Mouse (Mus musculus) embryonic facial prominence, embryonic 14.5 days (tissue): Measurements from ENCODE around the gene Map7. TPM values are rescaled to one million over a fixed set of nuclear protein-coding genes. Genes with fewer than 3 reads are reported as not detected.

Experiments
- ATAC-seq: fragments of 200-750 bp; cut with Nextera tagmentation; 2 replicates; pipeline ENCODE4 v1.8.0; 2017; ENCODE audit warnings: low read depth, moderate number of reproducible peaks, moderate TSS enrichment
- DNase-seq: peaks from one replicate; pipeline ENCODE4 v3.0.0-alpha.2; 2015; ENCODE audit warnings: low spot score
- H3K27ac ChIP-seq: fragments of 300-500 bp; sonication (generic); replicated peaks from 2 replicates; pipeline ENCODE4 v1.5.1; 2014; ENCODE audit warnings: low read depth, mild to moderate bottlenecking, low read length, moderate library complexity
- H3K27me3 ChIP-seq: fragments of 300-500 bp; sonication (generic); replicated peaks from 2 replicates; pipeline ENCODE4 v1.6.1; 2014; ENCODE audit warnings: low read length; ENCODE audit not compliant: control insufficient read depth, insufficient read depth
- H3K36me3 ChIP-seq: fragments of 300-500 bp; sonication (generic); 2 replicates; pipeline ENCODE4 v1.6.1; 2014; ENCODE audit warnings: low read length, mixed read lengths; ENCODE audit not compliant: control insufficient read depth, insufficient read depth
- H3K4me1 ChIP-seq: fragments of 300-500 bp; sonication (generic); 2 replicates; pipeline ENCODE4 v1.6.1; 2014; ENCODE audit warnings: antibody characterized with exemption, low read length; ENCODE audit not compliant: control insufficient read depth, insufficient read depth
- H3K4me2 ChIP-seq: fragments of 300-500 bp; sonication (generic); 2 replicates; pipeline ENCODE4 v1.6.1; 2014; ENCODE audit warnings: low read depth, mild to moderate bottlenecking, low read length, moderate library complexity, mixed read lengths
- H3K4me3 ChIP-seq: fragments of 300-500 bp; sonication (generic); 2 replicates; pipeline ENCODE4 v1.5.1; 2014; ENCODE audit warnings: low read depth, mild to moderate bottlenecking, low read length
- H3K9ac ChIP-seq: fragments of 300-500 bp; sonication (generic); 2 replicates; pipeline ENCODE4 v1.6.1; 2014; ENCODE audit warnings: low read depth, mild to moderate bottlenecking, low read length, moderate library complexity, mixed read lengths
- H3K9me3 ChIP-seq: fragments of 300-500 bp; sonication (generic); 2 replicates; pipeline ENCODE4 v1.6.1; 2016; ENCODE audit warnings: low read length; ENCODE audit not compliant: control insufficient read depth
- WGBS: fragments of 180-500 bp; shearing (Covaris S2); extraction: QIAGEN DNeasy Blood & Tissue Kit; methylation state at CpG from one replicate; pipeline ENCODE4 v1.1.7; 2014; 5-methylcytosine and 5-hydroxymethylcytosine counted together
- polyA plus RNA-seq: library from polyadenylated mRNA; unstranded; fragments of >200 nt; fragmentation: Nextera tagmentation; extraction: Ambion mirVana; gene quantifications from 2 replicates; pipeline ENCODE4 v1.2.1, GENCODE M21; 2014

Map7 gene
- polyA plus RNA-seq, result 10.0 and 10.2 TPM in 2 replicates

DNA sequence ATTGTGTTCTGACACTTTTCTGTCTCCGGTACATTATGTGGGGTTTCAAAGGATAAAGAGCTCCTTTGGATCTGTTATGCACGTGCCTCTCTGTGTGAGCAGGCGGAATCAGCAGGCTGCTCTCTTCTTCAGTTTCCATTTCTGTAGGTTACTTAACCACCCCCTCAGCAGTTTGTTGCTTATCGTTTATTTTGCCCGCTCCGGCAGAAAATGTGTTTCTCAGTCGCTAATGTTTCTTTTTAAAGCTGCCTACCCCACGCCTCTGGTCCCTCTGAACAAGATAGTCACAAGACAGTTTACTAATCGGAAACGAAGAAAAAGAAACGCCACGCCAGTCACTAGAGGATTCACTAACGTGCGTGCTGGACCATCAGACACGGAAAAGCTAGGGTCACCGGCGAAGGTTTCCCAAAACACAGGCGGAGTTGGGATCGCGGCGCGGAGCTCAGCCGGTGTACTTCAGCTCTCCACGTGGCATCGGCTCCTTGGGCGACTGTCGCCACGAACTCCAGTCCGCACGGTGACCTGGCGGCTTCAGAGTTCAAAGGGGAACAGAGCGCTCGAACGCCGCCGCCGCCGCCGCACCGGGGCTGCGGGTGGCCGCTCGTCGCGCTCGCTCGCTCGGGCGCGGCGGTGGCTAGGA lies at the start of gene Map7:
TSS of gene Map7 (plus strand) at position 342 of the 643 bp plus-strand sequence.
- 0 out of 2 replicates have a peak, but pooled peaks have one; percentile 5 for ATAC-seq
- DNase-seq, result peak; percentile 22
- WGBS, result 6% methylated on average over 31 of the region's 51 CpGs

DNA sequence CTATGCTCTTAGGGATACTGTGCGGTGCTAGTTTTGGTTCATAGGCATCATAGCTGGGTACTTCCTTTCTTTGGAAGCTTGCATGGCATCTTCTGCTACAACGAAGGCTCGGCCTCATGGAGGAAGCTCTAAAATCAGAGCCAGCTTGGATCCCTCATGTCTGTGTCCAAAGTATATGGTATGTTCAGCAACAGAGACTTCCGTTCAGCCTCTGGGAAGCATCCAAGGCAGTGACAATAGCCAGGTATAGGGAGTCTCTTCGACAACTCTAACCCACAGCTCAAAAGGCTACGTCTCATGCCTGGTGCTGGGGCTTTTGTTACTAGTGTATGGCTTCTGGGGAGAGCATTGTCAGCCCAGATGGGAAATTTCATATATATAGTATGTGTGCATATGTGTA lies 46.8 kb upstream of the Map7 start:
- Histone ChIP-seq H3K27me3 (no peaks in the 10 kb centered on the region), H3K4me1 (no peaks in the 10 kb centered on the region), H3K9ac (no peak overlapping the region), H3K27ac (no peak overlapping the region), H3K4me2 (no peak overlapping the region), H3K4me3 (no peak overlapping the region), H3K36me3 (0 out of 2 replicates have a peak, but pooled peaks cover 4% of the 10 kb centered on the region), H3K9me3 (no peaks in the 10 kb centered on the region)
- ATAC-seq, result no peak
- 90% methylated on average over 6 of the region's 6 CpGs for WGBS
- DNase-seq, result no peak

More for the DNA sequence above, at the start of gene Map7:
- peak within 1 kb of the TSS; percentile 96 for H3K4me2 ChIP-seq
- peak within 1 kb of the TSS; percentile 52 for H3K27ac ChIP-seq
- peaks cover 45% of the 10 kb centered on the region for H3K27me3 ChIP-seq
- no peaks in the 10 kb centered on the region for H3K36me3 ChIP-seq
- H3K4me3 ChIP-seq, result peak within 1 kb of the TSS; percentile 83
- 0 out of 2 replicates have a peak, but pooled peaks cover 3% of the 10 kb centered on the region for H3K4me1 ChIP-seq
- H3K9me3 ChIP-seq, result no peaks in the 10 kb centered on the region
- peak within 1 kb of the TSS; percentile 74 for H3K9ac ChIP-seq

DNA sequence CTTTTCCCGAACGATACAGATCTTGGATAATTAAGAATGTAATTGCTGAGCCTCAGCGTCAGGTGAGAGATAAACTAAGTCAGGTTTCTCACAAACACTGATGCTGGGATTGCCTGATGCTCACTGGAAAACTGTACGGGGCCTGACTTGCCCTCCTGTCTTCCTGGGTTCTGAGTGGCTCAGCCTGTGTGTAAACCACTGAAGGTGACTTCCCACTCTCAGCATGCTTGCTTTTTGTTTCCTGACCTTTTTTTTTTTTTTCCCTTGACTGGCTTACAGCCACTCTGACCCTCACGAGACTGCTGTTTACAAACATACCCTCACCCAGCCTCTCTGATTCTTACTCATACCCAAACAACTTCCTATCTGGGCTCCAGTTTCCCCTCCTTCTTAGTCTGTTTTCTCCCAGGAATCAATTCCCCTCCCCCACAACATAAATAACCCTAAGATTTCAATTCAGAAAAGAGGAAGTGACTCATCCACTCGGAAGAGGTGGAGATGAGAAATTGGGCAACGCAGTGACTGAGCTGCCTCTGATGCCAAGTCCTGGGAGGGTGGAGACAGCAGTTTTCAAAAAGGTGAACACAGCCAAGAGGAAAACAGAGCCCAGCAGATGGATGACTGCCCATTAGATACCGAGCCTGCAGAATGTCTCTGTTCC lies 43.9 kb upstream of the Map7 start:
- Histone ChIP-seq H3K4me1 (no peaks in the 10 kb centered on the region), H3K4me2 (no peak overlapping the region), H3K9me3 (no peaks in the 10 kb centered on the region), H3K9ac (no peak overlapping the region), H3K4me3 (no peak overlapping the region), H3K36me3 (0 out of 2 replicates have a peak, but pooled peaks cover 4% of the 10 kb centered on the region), H3K27ac (no peak overlapping the region), H3K27me3 (no peaks in the 10 kb centered on the region)
- ATAC-seq, result no peak
- DNase-seq, result peak; percentile 57
- WGBS, result 62% methylated on average over 8 of the region's 8 CpGs

DNA sequence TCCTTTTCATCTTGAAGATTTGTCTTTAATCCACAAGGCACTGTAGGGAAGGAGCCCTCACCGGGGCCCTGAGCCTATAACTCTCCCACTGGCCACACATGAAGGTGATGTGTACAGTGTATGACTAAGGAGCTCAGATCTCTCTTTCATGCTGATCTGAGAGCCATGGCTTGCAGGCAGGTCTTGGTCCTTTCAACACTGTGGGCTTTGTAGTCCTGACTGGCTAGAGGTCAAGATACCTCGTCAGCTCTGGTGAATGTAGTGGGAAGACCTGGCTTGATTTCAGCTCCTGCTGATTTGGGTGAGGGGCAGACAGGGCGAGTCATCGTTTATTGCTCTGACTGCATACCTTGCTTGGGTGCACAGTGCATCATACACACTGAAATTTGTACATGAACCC lies 42.7 kb upstream of the Map7 start:
- no peak for ATAC-seq
- H3K27me3 ChIP-seq, result no peaks in the 10 kb centered on the region
- WGBS, result 76% methylated on average over 4 of the region's 4 CpGs
- no peak overlapping the region for H3K27ac ChIP-seq
- no peak for DNase-seq
- H3K4me2 ChIP-seq, result no peak overlapping the region
- no peaks in the 10 kb centered on the region for H3K9me3 ChIP-seq
- no peaks in the 10 kb centered on the region for H3K36me3 ChIP-seq
- H3K4me3 ChIP-seq, result no peak overlapping the region
- no peaks in the 10 kb centered on the region for H3K4me1 ChIP-seq
- H3K9ac ChIP-seq, result no peak overlapping the region

DNA sequence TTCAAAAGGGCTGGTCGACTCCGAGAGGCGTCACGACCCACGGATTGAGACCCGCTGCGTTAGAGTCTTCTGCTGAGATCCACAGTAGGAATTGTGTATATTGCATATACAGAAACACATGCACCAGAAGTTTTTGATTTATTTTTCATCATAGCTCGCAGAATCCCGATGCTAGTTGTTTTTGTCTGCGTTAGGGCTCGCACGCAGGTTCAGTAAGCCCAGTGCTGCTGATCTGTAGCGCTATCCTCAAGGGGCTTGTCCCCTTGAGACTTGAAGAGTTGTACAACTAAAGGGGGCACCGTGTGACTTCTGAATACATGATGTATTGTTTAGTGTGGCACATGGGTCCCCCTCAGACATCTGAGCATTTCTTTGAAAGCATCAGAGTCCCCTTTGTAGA lies 41.2 kb upstream of the Map7 start:
- H3K27me3 ChIP-seq, result no peaks in the 10 kb centered on the region
- H3K36me3 ChIP-seq, result no peaks in the 10 kb centered on the region
- H3K9me3 ChIP-seq, result no peaks in the 10 kb centered on the region
- H3K4me2 ChIP-seq, result no peak overlapping the region
- H3K9ac ChIP-seq, result no peak overlapping the region
- ATAC-seq (no peak), DNase-seq (no peak)
- H3K4me1 ChIP-seq, result no peaks in the 10 kb centered on the region
- H3K4me3 ChIP-seq, result no peak overlapping the region
- H3K27ac ChIP-seq, result no peak overlapping the region
- WGBS, result 86% methylated on average over 14 of the region's 14 CpGs

DNA sequence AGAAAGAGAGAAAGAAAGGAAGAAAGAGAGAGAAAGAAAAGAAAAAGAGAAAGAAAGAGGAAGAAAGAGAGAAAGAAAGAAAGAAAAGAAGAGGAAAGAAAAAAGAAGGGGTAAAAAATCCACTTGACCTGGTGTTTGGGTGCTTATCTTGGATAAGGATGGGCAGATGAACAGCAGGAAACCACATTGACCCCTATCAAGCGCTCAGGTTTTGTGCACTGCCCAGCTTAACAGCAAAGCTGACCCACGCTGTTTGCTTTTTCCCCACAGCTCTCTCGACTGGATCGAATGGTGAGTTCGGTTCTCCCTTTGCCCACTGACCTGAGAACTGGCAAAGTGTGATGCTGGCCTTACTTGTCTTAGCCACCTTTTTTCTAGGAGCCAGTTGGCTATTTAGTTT lies 36.8 kb upstream of the Map7 start:
- no peaks in the 10 kb centered on the region for H3K9me3 ChIP-seq
- no peak overlapping the region for H3K4me2 ChIP-seq
- no peak overlapping the region for H3K27ac ChIP-seq
- no peaks in the 10 kb centered on the region for H3K4me1 ChIP-seq
- ATAC-seq, result no peak
- H3K4me3 ChIP-seq, result no peak overlapping the region
- no peaks in the 10 kb centered on the region for H3K27me3 ChIP-seq
- no peak overlapping the region for H3K9ac ChIP-seq
- no peak for DNase-seq
- H3K36me3 ChIP-seq, result no peaks in the 10 kb centered on the region
- 88% methylated on average over 5 of the region's 5 CpGs for WGBS

DNA sequence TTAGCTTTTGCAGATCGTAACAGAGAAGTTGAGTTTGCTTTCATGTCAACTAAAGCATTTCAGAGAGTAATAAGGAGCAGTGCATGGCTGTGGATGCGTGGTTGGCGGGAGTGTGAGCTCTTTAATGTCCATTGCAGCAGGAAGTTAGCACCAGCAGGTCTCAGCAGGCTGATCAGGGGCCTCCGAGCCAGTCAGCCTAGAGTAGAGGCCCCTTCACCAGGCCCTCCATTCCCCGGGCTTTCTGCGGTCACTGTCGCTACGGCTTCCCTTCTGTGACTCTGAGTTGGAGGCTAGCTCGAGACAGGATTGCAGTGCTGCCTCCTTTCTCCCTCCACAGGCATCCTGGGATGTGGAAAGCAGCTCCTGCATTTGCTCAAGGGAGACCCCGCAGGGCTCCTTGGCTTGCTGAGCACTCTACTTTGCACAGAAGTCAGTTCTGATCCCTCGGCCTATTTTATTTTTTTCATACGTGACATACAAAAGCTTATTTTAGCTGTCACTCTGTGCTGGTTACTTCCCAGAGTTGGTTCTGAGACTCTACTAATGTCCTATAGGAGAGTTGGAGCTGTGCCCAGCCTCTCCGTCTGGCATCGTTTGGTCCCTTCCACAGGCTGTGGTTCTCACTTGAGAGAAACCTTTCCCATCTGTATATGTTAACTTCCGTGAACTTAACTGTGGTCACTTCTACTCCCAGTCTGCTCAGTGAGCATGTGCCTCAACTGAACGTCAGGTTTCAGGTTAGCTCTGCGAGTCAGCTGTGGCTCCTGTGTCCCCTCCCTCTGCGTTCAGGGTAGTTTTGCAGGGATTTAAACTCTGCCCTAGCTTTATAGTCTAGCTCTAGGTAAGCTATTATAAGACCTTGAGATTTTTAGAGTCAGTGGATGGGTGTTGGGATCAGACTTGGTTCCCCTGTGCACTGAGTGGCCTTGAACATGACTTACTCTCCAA lies 36.0 kb upstream of the Map7 start:
- WGBS, result 76% methylated on average over 17 of the region's 18 CpGs
- Histone ChIP-seq H3K4me2 (no peak overlapping the region), H3K27me3 (no peaks in the 10 kb centered on the region), H3K9me3 (no peaks in the 10 kb centered on the region), H3K27ac (no peak overlapping the region), H3K4me1 (no peaks in the 10 kb centered on the region), H3K4me3 (no peak overlapping the region), H3K36me3 (no peaks in the 10 kb centered on the region), H3K9ac (no peak overlapping the region)
- DNase-seq (no peak), ATAC-seq (no peak)

DNA sequence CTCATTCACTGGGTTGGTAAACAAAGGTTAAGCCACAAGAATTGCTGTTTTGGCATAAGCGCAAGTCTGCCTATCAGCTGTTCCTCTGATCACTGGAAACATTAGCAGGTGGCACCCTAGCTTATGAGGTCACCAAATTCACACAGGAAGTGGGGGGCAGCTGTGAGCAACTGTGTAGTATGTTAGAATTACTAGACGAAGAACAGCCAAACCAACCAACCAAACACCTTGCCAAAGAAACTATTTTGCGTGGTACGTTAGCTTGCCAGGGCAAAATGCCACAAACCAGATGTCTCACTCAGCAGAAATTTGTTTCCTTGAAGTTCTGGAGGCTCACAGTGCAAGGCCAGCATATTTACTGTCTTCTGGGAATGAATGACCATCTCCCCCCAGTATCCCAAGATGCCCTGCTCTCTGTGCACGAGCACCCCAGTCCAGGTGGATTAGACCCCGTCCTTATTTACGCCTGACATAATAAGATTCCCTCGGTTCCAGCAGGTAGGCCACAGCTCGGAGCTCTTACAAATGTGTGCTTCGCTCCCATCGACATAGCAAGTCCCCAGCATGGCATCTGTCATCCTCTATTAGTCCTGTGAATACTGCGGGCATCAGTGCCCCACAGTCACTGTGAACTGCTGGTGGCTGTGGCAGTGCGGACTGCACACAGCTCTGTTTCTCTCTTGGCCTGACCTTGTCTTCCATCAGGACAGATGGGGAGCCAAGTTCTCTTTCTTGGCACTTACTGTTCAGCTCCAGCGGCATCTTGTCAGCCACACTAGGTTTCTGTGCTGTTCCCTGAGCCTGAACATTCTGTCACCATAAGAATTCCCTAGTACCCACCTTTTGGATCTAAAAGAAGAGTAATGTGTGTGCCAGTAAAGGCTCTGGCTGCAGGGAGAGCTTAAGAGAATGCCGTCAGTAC lies 28.5 kb upstream of the Map7 start:
- Histone ChIP-seq H3K9ac (no peak overlapping the region), H3K9me3 (no peaks in the 10 kb centered on the region), H3K4me1 (no peaks in the 10 kb centered on the region), H3K4me2 (no peak overlapping the region), H3K4me3 (no peak overlapping the region), H3K27ac (no peak overlapping the region), H3K27me3 (no peaks in the 10 kb centered on the region), H3K36me3 (no peaks in the 10 kb centered on the region)
- ATAC-seq (no peak), DNase-seq (no peak)
- 89% methylated on average over 15 of the region's 15 CpGs for WGBS
